Mouse (Mus musculus) neural tube, embryonic 15.5 days (tissue): ENCODE data around the gene Cda. TPM values are rescaled to one million over a fixed set of nuclear protein-coding genes. Genes with fewer than 3 reads are reported as not detected.

Experiments used
- ATAC-seq: fragments of 200-750 bp; cut with Nextera tagmentation; 2 replicates; pipeline ENCODE4 v1.8.0; 2017; ENCODE audit warnings: mild to moderate bottlenecking, moderate TSS enrichment, moderate library complexity; ENCODE audit not compliant: low FRiP score
- H3K27ac ChIP-seq: fragments of 300-500 bp; sonication (generic); replicated peaks from 2 replicates; pipeline ENCODE4 v1.5.1; 2015; ENCODE audit warnings: mild to moderate bottlenecking, inconsistent platforms
- H3K27me3 ChIP-seq: fragments of 300-500 bp; sonication (generic); replicated peaks from 2 replicates; pipeline ENCODE4 v1.6.1; 2015; ENCODE audit warnings: inconsistent platforms
- H3K36me3 ChIP-seq: fragments of 300-500 bp; sonication (generic); 2 replicates; pipeline ENCODE4 v1.6.1; 2015; ENCODE audit warnings: inconsistent platforms
- H3K4me1 ChIP-seq: fragments of 300-500 bp; sonication (generic); 2 replicates; pipeline ENCODE4 v1.6.1; 2015; ENCODE audit warnings: inconsistent platforms
- H3K4me2 ChIP-seq: fragments of 300-500 bp; sonication (generic); 2 replicates; pipeline ENCODE4 v1.6.1; 2015; ENCODE audit warnings: inconsistent platforms, mild to moderate bottlenecking, moderate library complexity
- H3K4me3 ChIP-seq: fragments of 300-500 bp; sonication (generic); replicated peaks from 2 replicates; pipeline ENCODE4 v1.5.1; 2015; ENCODE audit warnings: mild to moderate bottlenecking, inconsistent platforms
- H3K9ac ChIP-seq: fragments of 300-500 bp; sonication (generic); replicated peaks from 2 replicates; pipeline ENCODE4 v1.6.1; 2015; ENCODE audit warnings: mild to moderate bottlenecking, inconsistent platforms
- H3K9me3 ChIP-seq: fragments of 300-500 bp; sonication (generic); replicated peaks from 2 replicates; pipeline ENCODE4 v1.6.1; 2016; ENCODE audit warnings: inconsistent platforms
- WGBS: fragments of 180-500 bp; shearing (Covaris S2); methylation state at CpG from one replicate; pipeline ENCODE4 v1.1.7; 2015; ENCODE audit warnings: mixed read lengths; 5-methylcytosine and 5-hydroxymethylcytosine counted together
- polyA plus RNA-seq: library from polyadenylated mRNA; unstranded; fragments of >200 nt; fragmentation: Nextera tagmentation; extraction: Ambion mirVana; gene quantifications from 2 replicates; pipeline ENCODE4 v1.2.1, GENCODE M21; 2015

Gene Cda
- polyA plus RNA-seq, 1 experiment from 2014 or later, result 11.9 TPM

DNA sequence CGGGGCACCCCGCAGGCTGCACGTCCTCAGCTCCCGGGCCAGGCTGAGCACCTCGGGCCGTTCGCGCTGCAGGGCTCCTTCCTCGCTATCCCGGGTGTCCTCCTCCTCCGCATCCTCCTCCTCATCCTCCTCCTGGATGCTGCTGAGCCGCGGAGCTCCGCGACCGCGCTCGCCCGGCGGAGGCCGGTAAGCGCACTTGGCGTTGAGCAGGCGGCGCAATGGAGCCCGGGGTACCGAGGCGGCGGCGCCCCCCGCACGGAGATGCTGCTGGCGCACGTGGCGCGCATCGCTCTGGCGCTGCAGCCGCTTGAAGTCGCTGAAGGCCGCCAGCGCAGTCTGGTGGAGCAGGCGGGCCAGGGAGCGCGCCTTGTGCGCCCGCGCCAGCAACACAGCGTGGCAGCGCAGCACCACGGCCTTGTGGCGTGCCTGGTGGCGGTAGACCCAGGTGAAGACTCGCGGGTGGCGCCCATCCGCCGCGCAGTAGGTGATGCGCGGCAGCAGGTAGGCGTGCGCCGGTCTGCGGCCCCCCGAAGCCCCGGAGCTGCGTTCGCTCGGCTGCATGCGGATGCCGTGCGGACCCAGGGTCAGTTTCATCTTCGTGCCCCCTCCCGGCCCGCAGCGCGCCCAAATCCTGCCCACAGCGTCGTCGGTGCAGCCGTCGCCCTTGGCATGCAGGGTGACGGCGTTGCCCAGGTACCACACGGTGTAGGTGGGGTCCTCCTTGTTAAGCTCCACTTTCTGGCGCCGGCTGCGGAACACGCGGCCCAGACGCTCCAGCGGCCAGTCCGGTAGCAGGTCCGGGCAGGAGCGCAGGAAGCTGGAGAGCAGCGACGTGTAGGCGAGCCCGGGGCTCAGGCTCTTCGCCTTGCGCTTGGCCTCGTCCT is 27.5 kb upstream of the Cda start:
- ATAC-seq, result peak; percentile 75
- peak overlapping the region; percentile 58 for H3K4me3 ChIP-seq
- no peak overlapping the region; the same call in 1 of the 2 replicates for H3K27ac ChIP-seq
- no peaks in the 10 kb centered on the region for H3K9me3 ChIP-seq
- H3K9ac ChIP-seq, result peak overlapping the region; percentile 60
- H3K36me3 ChIP-seq, result no peaks in the 10 kb centered on the region
- 1% methylated on average over 92 of the region's 103 CpGs for WGBS
- H3K4me2 ChIP-seq, result peak overlapping the region; percentile 92
- peaks cover 85% of the 10 kb centered on the region for H3K27me3 ChIP-seq
- peaks cover 34% of the 10 kb centered on the region for H3K4me1 ChIP-seq

DNA sequence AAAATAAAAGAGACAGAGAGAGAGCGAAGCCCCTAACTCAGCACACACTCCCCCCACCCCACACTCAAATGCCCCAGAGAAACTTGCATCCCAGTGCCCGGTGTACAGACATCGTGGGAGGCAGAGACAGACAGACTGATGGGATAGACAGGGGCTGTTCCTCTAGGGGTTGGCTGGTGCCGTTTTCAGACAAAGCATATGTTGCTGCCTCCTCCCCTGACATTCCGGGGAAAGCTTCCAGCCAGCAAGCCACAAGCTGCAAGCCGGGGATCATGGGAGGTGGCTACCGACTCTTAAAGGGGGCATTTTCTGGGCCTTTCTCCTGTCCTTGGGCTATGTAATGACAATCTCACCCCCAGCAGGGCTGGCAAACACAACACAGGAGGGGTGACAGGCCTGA is 25.9 kb upstream of the Cda start:
- Histone ChIP-seq H3K9ac (no peak overlapping the region), H3K4me1 (peaks cover 34% of the 10 kb centered on the region), H3K36me3 (no peaks in the 10 kb centered on the region), H3K9me3 (no peaks in the 10 kb centered on the region), H3K4me2 (peak overlapping the region; percentile 92), H3K4me3 (peak overlapping the region; percentile 58; the same call in 1 of the 2 replicates), H3K27ac (no peak overlapping the region), H3K27me3 (peaks cover 77% of the 10 kb centered on the region)
- 64% methylated on average over 7 of the region's 7 CpGs for WGBS
- ATAC-seq, result no peak

DNA sequence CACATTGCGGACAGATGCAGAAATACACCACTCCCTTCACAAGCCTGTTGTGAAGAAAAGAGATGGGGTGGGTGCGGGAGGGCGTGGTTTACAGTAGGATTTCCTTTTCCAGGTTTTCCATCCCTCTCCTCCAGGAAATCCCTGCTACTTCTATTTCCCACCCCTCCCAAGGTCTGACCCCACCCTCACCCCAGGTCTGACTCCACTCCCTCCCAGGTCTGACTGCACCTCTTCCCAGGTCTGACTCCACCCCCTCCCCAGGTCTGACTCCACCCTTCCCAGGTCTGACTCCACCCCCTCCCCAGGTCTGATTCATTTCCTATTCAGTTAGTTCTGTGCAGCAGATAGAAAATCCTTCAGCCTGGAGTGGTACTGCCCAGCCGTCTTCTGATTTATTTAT is 16.0 kb upstream of the Cda start:
- H3K4me1 ChIP-seq, result peaks cover 14% of the 10 kb centered on the region
- no peak overlapping the region for H3K4me3 ChIP-seq
- no peaks in the 10 kb centered on the region for H3K9me3 ChIP-seq
- H3K27me3 ChIP-seq, result no peaks in the 10 kb centered on the region
- WGBS, result 56% methylated on average over 4 of the region's 4 CpGs
- no peak overlapping the region for H3K4me2 ChIP-seq
- H3K27ac ChIP-seq, result no peak overlapping the region
- no peaks in the 10 kb centered on the region for H3K36me3 ChIP-seq
- no peak overlapping the region for H3K9ac ChIP-seq
- ATAC-seq, result no peak

DNA sequence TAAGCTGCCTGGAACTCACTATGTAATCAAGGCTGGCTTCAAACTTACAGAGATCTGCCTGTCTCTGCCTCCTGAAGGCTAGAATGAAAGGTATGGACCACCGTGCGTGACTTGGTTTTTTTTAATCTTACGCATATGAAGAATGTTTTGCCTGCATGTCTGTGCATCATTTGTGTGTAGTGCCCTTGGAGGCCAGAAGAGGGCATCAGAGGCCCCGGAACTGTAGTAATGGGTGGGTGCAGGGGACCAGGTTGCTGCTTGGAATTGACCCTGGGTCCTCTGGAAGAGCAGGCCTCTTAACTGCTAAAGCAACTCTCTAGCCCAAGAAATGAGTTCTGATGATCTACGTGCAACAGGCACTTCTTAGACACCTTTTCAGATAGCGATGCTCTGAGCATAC is 14.7 kb upstream of the Cda start:
- Histone ChIP-seq H3K27me3 (no peaks in the 10 kb centered on the region), H3K27ac (no peak overlapping the region), H3K9ac (no peak overlapping the region), H3K4me1 (peaks cover 14% of the 10 kb centered on the region), H3K9me3 (no peaks in the 10 kb centered on the region), H3K36me3 (no peaks in the 10 kb centered on the region), H3K4me2 (no peak overlapping the region), H3K4me3 (no peak overlapping the region)
- 82% methylated on average over 6 of the region's 6 CpGs for WGBS
- no peak for ATAC-seq

DNA sequence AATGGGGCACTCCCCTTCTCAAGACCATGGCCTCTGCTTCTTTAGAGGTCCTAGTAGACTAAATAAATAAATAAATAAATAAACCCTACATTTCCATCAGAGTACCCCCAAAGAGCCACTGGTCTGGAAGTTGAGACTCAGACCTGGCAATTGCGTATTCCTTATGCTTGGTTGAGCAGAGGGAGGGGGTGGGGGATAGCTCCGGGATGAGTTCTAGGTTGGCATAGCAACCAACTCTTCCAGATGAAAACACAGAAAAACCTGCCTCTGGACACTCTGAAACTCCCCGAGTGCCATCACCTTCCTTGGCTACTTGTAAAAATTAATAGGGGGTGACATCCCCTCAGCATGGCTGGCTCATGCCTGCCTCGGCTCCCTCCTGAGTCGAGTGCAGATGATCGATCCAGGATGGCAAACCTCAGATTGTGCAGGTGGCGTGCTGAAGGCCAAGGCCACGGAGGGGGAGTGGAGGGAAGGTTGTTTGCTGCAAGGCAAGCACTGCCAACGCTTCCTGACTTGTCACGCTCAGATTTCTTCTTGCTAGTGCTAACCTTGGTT is 12.4 kb upstream of the Cda start:
- WGBS, result 27% methylated on average over 10 of the region's 10 CpGs
- Histone ChIP-seq H3K4me3 (no peak overlapping the region), H3K4me1 (peaks cover 14% of the 10 kb centered on the region), H3K36me3 (no peaks in the 10 kb centered on the region), H3K9ac (no peak overlapping the region), H3K9me3 (no peaks in the 10 kb centered on the region), H3K27me3 (no peaks in the 10 kb centered on the region), H3K27ac (no peak overlapping the region), H3K4me2 (no peak overlapping the region)
- no peak for ATAC-seq

DNA sequence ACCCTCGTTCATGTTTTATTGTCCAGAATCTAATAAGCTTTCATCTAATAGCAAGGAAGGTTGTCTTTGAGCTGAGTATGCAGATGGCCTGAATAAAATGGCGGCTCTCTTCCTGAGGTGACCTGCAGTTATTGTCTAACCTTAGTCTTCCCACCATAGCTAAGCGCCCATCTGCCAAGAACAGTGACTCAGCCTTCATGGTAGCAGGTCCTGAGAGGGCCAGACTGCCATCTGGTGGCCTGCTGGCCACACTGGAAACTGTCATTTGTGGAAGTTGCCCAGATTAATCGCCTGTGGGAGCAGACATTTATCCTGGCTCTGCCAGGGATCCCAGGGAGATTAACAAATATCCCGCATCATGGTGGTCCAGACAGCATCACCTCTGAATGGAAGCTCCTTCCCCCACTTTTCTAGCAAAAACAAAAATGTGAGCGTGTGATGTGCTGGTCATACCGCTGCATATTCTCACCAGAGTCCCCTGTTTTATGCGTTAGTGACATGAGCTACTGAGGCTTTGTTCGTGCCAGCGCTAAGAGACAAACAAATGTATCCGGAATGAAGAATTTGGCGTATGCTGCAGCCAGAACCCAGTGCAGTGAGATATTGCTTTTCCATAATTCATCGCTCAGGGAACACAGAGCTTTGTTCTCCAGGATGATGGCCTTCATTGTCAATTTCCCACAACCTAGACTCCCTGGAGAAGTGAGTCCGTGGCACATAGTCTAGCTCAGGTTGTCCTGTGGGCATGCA is 11.5 kb upstream of the Cda start:
- H3K27ac ChIP-seq, result 0 out of 2 replicates have a peak overlapping the region, but pooled peaks have one; percentile 5
- no peaks in the 10 kb centered on the region for H3K9me3 ChIP-seq
- ATAC-seq, result no peak; the same call in 1 of the 2 replicates
- H3K4me2 ChIP-seq, result no peak overlapping the region
- no peaks in the 10 kb centered on the region for H3K36me3 ChIP-seq
- peaks cover 14% of the 10 kb centered on the region for H3K4me1 ChIP-seq
- WGBS, result 37% methylated on average over 14 of the region's 14 CpGs
- no peak overlapping the region for H3K9ac ChIP-seq
- no peak overlapping the region for H3K4me3 ChIP-seq
- no peaks in the 10 kb centered on the region for H3K27me3 ChIP-seq

DNA sequence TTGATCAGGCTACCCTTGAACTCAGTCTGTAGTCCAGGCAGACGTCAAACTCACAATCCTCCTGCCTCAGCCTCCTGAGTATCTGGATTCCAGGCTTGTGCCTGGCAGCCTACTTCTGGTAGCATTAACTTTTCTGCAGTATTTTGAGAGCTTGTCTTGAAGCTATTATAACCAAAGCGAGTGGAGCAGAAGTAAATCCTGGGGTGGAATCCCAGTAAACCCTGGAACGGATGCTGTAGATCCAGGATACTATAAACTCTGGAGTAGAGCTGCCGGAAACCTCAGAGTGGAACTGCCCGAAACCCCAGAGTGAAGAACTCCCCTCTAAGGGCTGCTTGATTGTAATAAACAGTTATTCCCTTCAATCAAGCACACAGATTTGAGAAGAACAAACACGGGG is 9.7 kb upstream of the Cda start:
- H3K27me3 ChIP-seq, result no peaks in the 10 kb centered on the region
- no peak overlapping the region for H3K4me2 ChIP-seq
- no peaks in the 10 kb centered on the region for H3K36me3 ChIP-seq
- H3K4me3 ChIP-seq, result no peak overlapping the region
- no peak for ATAC-seq
- WGBS, result 53% methylated on average over 6 of the region's 6 CpGs
- no peak overlapping the region for H3K27ac ChIP-seq
- no peaks in the 10 kb centered on the region for H3K9me3 ChIP-seq
- H3K9ac ChIP-seq, result no peak overlapping the region
- peaks cover 14% of the 10 kb centered on the region for H3K4me1 ChIP-seq

DNA sequence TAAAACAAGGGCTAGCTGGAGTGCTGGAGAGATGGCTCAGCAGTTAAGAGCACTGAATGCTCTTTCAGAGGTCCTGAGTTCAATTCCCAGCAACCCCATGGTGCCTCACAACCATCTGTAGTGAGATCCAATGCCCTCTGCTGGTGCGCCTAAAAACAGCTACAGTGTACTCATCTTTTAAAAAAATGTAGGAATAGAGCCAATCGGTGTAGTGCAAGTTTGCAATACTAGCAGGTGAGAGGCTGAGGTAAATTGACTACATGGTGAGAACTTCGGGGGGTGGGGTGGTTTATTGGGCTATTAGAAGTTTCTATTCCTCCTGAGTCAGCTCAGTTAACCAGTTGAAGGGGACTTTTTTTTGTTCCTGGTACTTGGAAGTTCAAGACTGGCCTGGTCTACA is 7.3 kb upstream of the Cda start:
- Histone ChIP-seq H3K27ac (no peak overlapping the region), H3K9me3 (no peaks in the 10 kb centered on the region), H3K4me2 (no peak overlapping the region), H3K4me1 (peaks cover 10% of the 10 kb centered on the region), H3K27me3 (no peaks in the 10 kb centered on the region), H3K4me3 (no peak overlapping the region), H3K9ac (no peak overlapping the region), H3K36me3 (no peaks in the 10 kb centered on the region)
- WGBS, result 83% methylated on average over 3 of the region's 3 CpGs
- ATAC-seq, result no peak

DNA sequence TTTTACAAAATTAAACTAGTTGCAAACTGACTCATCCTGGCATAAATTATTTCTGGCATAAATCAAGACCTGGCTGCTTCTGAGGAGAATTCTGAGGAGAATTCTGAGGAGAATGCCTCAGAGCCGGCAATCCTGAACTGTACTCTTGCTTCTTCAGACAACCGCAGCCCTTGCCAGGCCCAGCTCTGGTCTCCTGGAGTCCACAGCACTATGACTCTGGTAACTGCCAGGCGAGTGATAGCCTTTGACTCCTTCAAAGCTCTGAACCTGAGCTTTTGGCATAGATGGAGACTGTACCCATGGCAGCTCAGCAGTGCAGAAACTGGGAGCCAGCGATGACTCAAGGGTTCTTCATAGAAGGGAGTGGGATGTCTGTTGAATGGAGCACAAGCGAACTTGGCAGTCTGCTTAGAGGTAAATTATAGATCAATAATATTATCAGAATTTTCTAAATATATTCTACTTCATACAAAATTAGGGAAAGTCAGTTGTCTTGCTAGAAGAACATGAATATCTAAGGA is 3.3 kb upstream of the Cda start:
- H3K4me3 ChIP-seq, result no peak overlapping the region
- no peak overlapping the region for H3K27ac ChIP-seq
- H3K36me3 ChIP-seq, result no peaks in the 10 kb centered on the region
- no peak overlapping the region for H3K4me2 ChIP-seq
- peaks cover 19% of the 10 kb centered on the region for H3K27me3 ChIP-seq
- peaks cover 9% of the 10 kb centered on the region for H3K4me1 ChIP-seq
- WGBS, result 83% methylated on average over 5 of the region's 5 CpGs
- H3K9me3 ChIP-seq, result no peaks in the 10 kb centered on the region
- H3K9ac ChIP-seq, result no peak overlapping the region
- no peak for ATAC-seq

DNA sequence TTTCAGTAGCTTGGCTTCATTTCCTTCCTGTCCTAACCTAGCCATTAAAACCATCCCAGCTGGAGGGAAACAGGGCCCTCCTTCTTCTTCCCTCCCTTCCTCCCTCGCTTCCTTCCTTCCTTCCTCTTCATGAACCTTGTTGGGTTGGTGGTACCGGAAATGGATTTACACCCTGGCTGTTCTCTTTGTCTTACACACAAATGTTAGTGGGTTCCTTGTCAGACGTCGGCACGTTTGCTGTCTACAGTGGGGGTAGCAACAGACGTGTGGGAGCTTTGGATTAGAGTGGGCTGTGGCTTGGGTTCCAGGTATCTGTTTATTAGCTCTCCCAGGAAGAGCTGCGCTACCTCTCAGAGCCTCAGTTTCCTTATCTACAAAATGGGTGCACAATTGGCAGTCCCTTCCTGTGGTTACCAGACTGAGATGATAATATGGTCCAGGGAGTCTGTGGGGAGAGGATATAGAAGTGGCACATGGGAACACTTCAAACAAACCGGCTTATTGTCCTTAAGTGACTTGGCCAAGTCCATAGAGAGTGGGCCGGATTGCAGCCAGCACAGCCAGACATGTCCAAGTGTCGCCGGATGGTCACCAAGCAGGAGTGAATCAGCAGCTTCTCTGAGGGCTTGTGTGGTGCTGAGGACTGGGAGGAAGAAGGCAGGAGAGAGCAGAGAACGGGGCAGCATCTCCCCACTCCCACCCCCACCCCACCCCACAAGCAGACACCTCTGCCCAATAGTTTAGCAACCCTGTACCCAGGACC is 887 bp upstream of the Cda start:
- H3K36me3 ChIP-seq, result no peaks in the 10 kb centered on the region
- H3K9ac ChIP-seq, result no peak overlapping the region
- no peak overlapping the region for H3K4me3 ChIP-seq
- no peaks in the 10 kb centered on the region for H3K9me3 ChIP-seq
- 83% methylated on average over 12 of the region's 12 CpGs for WGBS
- H3K27ac ChIP-seq, result no peak overlapping the region
- peak overlapping the region; percentile 57; the same call in 1 of the 2 replicates for H3K4me2 ChIP-seq
- ATAC-seq, result no peak
- peaks cover 22% of the 10 kb centered on the region for H3K27me3 ChIP-seq
- H3K4me1 ChIP-seq, result peaks cover 9% of the 10 kb centered on the region

DNA sequence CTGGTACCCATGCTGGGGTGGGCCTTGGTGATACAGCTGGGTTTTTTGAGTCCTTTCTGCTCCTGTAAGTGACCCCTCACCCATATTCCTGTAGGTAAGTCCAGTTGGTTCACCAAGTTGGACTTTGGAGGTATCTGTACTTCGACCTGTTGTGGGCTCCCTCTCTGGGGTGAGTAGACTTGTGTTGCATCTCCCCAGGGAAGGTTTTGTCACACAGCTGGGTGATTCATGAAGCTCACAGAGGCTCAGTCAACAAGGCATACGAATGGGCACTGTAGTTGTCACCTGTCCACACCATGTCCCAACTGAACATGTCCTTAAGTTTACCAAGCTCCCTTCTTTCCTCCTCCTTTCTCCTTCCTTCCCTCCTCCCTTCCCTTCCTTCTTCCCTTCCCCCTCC is 1.2 kb downstream of the Cda start:
- no peak overlapping the region for H3K27ac ChIP-seq

More for the DNA sequence above, 1.2 kb downstream of the Cda start:
- H3K4me2 ChIP-seq, result no peak overlapping the region
- H3K9me3 ChIP-seq, result no peaks in the 10 kb centered on the region
- H3K4me1 ChIP-seq, result peaks cover 12% of the 10 kb centered on the region
- H3K27me3 ChIP-seq, result peaks cover 22% of the 10 kb centered on the region
- no peaks in the 10 kb centered on the region for H3K36me3 ChIP-seq
- WGBS, result 74% methylated on average over 2 of the region's 2 CpGs
- ATAC-seq, result no peak
- no peak overlapping the region for H3K9ac ChIP-seq
- no peak overlapping the region for H3K4me3 ChIP-seq
